Mouse (Mus musculus): ENCODE measurements around the gene Vmn1r3.
"Not testable (repeated sequence)": the region's sequence is repeated elsewhere in the genome, so short reads cannot be mapped to it uniquely, and the experiment has no call there.

- not testable (repeated sequence) for TF ChIP-seq CTCF (IDR thresholded peaks at IDR 0.05; ENCODE audit: low read depth, low read length); GATA1 (IDR thresholded peaks at IDR 0.05; ENCODE audit: borderline replicate concordance, low read length)
- peak; percentile 29; the same call in 1 of the 2 replicates for TF ChIP-seq TAL1 (conservative IDR thresholded peaks at IDR 0.05; ENCODE audit: low read depth, low read length)
Observed at GRCm38 (mm10) chr4:3209643-3210217, 24.6 kb upstream of the Vmn1r3 start.

Data from G1E (cell line).